In the genomic region with DNA sequence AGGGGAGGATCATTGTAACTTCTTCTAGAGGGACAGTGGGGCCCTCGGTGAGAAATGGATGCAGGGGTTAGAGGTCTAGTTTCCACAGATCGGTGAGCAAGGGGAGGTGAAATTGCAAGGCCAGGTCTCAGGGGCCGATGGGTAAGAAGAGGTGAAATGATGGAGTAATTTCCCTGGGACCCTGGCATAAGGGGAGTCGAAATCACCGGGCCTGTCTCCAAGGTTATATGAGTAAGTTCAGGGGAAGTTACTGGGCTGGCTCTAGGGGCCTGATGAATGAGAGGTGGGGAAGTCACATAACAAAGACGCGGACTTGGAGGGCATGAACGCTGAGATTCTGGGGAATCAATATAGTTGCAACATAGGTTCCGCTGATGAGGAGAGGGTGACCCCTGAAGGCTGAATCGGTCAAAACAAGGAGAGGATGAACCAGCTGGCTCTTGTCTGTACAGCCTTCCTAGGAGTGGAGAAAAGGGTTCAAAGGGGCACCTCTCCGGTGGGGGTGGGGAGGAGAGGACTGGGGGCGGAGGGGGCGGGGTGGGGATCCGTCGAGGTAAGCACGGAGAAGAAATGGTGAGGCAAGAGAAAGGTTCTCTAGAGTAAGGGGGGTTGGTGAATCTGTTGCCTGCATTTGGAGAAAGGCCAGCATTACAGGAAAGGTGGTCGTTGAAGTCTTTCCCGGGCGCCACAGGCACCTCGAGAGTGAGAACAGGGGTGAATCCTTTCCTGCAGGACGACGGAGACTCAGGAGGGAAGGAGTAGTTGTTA, we compare ENCODE assay signal across 8 mouse cellular contexts. TPM values are rescaled to one million over a fixed set of nuclear protein-coding genes. Genes with fewer than 3 reads are reported as not detected.
DNase-seq lines count a peak whose midpoint lies in the region; ATAC-seq and TF ChIP-seq lines count a peak whose summit lies in the region.

No protein-coding gene starts in this region.

- peak overlapping the region; percentile 76 for H3K4me2 ChIP-seq in lung, postnatal 0 days (replicated peaks; ENCODE audit: low read depth, low read length)

- H3K9ac ChIP-seq in heart, adult 2 months (ENCODE audit: low read depth, low read length): peak overlapping the region; percentile 81
- H3K9ac ChIP-seq in lung, postnatal 0 days (replicated peaks; ENCODE audit: low read depth): peak overlapping the region; percentile 46

- peak overlapping the region; percentile 95 for H3K27ac ChIP-seq in heart, adult 2 months
- peak overlapping the region; percentile 97 for H3K27ac ChIP-seq in lung, postnatal 0 days (ENCODE audit: low read length)
- H3K27ac ChIP-seq in olfactory bulb, adult 2 months (ENCODE audit: insufficient read depth, low read depth, low read length): peak overlapping the region; percentile 10; the same call in 1 of the 2 replicates

- no peak for TF ChIP-seq POLR2A in heart, adult 2 months (IDR thresholded peaks at IDR 0.05; ENCODE audit: insufficient read depth, low read depth, low read length)
- no peak for TF ChIP-seq POLR2A in olfactory bulb, adult 2 months (IDR thresholded peaks at IDR 0.05; ENCODE audit: insufficient read depth, low read depth, low read length)

- 17% methylated on average over 22 of the region's 22 CpGs for WGBS in heart, adult 2 months
- WGBS in lung, postnatal 0 days: 7% methylated on average over 22 of the region's 22 CpGs
- 10% methylated on average over 22 of the region's 22 CpGs for WGBS in olfactory bulb, adult 2 months

- no peak for TF ChIP-seq EP300 in heart, adult 2 months (IDR thresholded peaks at IDR 0.05; ENCODE audit: insufficient read depth, low read depth, low read length)
- TF ChIP-seq EP300 in lung, postnatal 0 days (IDR thresholded peaks at IDR 0.05): no peak

- peak overlapping the region; percentile 71 for H3K4me3 ChIP-seq in G1E (ENCODE audit: low read depth, low read length)
- peak overlapping the region; percentile 81 for H3K4me3 ChIP-seq in heart, adult 2 months
- H3K4me3 ChIP-seq in lung, postnatal 0 days (ENCODE audit: low read depth, low read length): peak overlapping the region; percentile 50
- peak overlapping the region; percentile 81 for H3K4me3 ChIP-seq in olfactory bulb, adult 2 months (ENCODE audit: insufficient read depth, low read depth, low read length)

- ATAC-seq in G1E (ENCODE audit: extremely low read depth, insufficient number of reproducible peaks, low FRiP score, poor library complexity, severe bottlenecking): no peak
- ATAC-seq in lung, postnatal 0 days: peak; percentile 18

- intact Hi-C loops in heart, adult 2 months (cut with DNase I): loop anchor here (1.0 to 10.0 kb wide), 2 partner anchors 25 to 218 kb away; partner anchors contain the start of gene Mknk1
- intact Hi-C loops in gastrocnemius, postnatal 14 days (cut with DNase I; ENCODE audit: low total_unique reads): no loop called here

- H3K79me2 ChIP-seq in heart, adult 2 months (replicated peaks; ENCODE audit: control insufficient read depth, insufficient read depth, low read length): no peaks in the 10 kb centered on the region

- peak; percentile 79 for DNase-seq in 416B (ENCODE audit: low read depth)
- peak; percentile 28 for DNase-seq in G1E (ENCODE audit: low spot score)
- DNase-seq in cerebellum, postnatal 10 days: peak; percentile 63 to 68
- peak; percentile 40 to 48 for DNase-seq in heart, adult 2 months
- DNase-seq in kidney, adult 8-10 months: peak; percentile 66 to 69
- DNase-seq in lung, postnatal 0 days (ENCODE audit: low spot score): peak; percentile 79
- DNase-seq in gastrocnemius, postnatal 14 days: no peak

- H3K4me1 ChIP-seq in G1E (ENCODE audit: insufficient read depth, low read depth, low read length): peaks cover 36% of the 10 kb centered on the region
- H3K4me1 ChIP-seq in heart, adult 2 months (ENCODE audit: control insufficient read depth, insufficient read depth, low read length): peaks cover 3% of the 10 kb centered on the region; the same call in 1 of the 2 replicates
- peaks cover 8% of the 10 kb centered on the region for H3K4me1 ChIP-seq in lung, postnatal 0 days (ENCODE audit: insufficient read depth, low read depth, low read length)
- H3K4me1 ChIP-seq in olfactory bulb, adult 2 months (ENCODE audit: control insufficient read depth, insufficient read depth, low read length): peaks cover 2% of the 10 kb centered on the region; the same call in 1 of the 2 replicates

- H3K36me3 ChIP-seq in G1E (replicated peaks): peaks cover 41% of the 10 kb centered on the region
- no peaks in the 10 kb centered on the region for H3K36me3 ChIP-seq in heart, adult 2 months (ENCODE audit: control insufficient read depth, insufficient read depth, low read length)
- H3K36me3 ChIP-seq in lung, postnatal 0 days (ENCODE audit: insufficient read depth, low read length): peaks cover 6% of the 10 kb centered on the region; the same call in 1 of the 2 replicates

- no peaks in the 10 kb centered on the region for H3K27me3 ChIP-seq in G1E (ENCODE audit: insufficient read depth, low read length)
- no peaks in the 10 kb centered on the region for H3K27me3 ChIP-seq in heart, adult 2 months (ENCODE audit: control insufficient read depth, insufficient read depth, low read length)
- no peaks in the 10 kb centered on the region for H3K27me3 ChIP-seq in lung, postnatal 0 days (replicated peaks; ENCODE audit: insufficient read depth, low read length)

- no peak for TF ChIP-seq CTCF in G1E (IDR thresholded peaks at IDR 0.05; ENCODE audit: low read depth, low read length)
- peak; percentile 31 for TF ChIP-seq CTCF in heart, adult 2 months (IDR thresholded peaks at IDR 0.05)
- peak; percentile 54 for TF ChIP-seq CTCF in lung, postnatal 0 days (IDR thresholded peaks at IDR 0.05)
- TF ChIP-seq CTCF in olfactory bulb, adult 2 months (IDR thresholded peaks at IDR 0.05; ENCODE audit: insufficient read depth, low read depth, low read length): no peak

- H3K9me3 ChIP-seq in G1E (replicated peaks): no peaks in the 10 kb centered on the region
- no peaks in the 10 kb centered on the region for H3K9me3 ChIP-seq in lung, postnatal 0 days (ENCODE audit: low read length)

RNA-seq across cellular contexts. Expression of gene Nsun4, which starts 1.0 kb away (rescaled TPM):
- total RNA-seq in G1E (2014; fragmentation: Nextera tagmentation) (11.7 and 25.6 TPM in 2 replicates), G1E (2017) (13.6 and 14.6 TPM in 2 replicates)
- 0.31 and 0.32 TPM in 2 replicates for polyA plus RNA-seq in G1E (2012)
- total RNA-seq in heart, adult 2 months (2021): 10 to 100 TPM; 24.3 to 28.4 TPM
- 24.9 and 37.0 TPM in 2 replicates for polyA plus RNA-seq in heart, adult 2 months (2012; rRNA removed)
- 33.7 and 37.9 TPM in 2 replicates for polyA plus RNA-seq in lung, postnatal 0 days (2015; fragmentation: Nextera tagmentation; extraction: Ambion mirVana)
- polyA plus RNA-seq in olfactory bulb, adult 2 months (2012; ENCODE audit: insufficient read depth, insufficient read length, low replicate concordance, missing spikeins): not detected in 2 replicates
- total RNA-seq in gastrocnemius, postnatal 14 days (2021): 10 to 100 TPM; 12.7 to 13.9 TPM

RNA-seq across cellular contexts. Expression of gene Uqcrh, which starts 22.2 kb away (rescaled TPM):
- total RNA-seq in G1E (2014; fragmentation: Nextera tagmentation): 103 and 132 TPM in 2 replicates
- 455 and 620 TPM in 2 replicates for total RNA-seq in G1E (2017)
- 31.1 and 31.2 TPM in 2 replicates for polyA plus RNA-seq in G1E (2012)
- 1,000 to 10,000 TPM; 1,648 to 1,969 TPM for total RNA-seq in heart, adult 2 months (2021)
- 736 and 1,429 TPM in 2 replicates for polyA plus RNA-seq in heart, adult 2 months (2012; rRNA removed)
- polyA plus RNA-seq in lung, postnatal 0 days (2015; fragmentation: Nextera tagmentation; extraction: Ambion mirVana): 423 and 444 TPM in 2 replicates
- polyA plus RNA-seq in olfactory bulb, adult 2 months (2012; ENCODE audit: insufficient read depth, insufficient read length, low replicate concordance, missing spikeins): not detected in 2 replicates
- 100 to 1,000 TPM; 876 to 989 TPM for total RNA-seq in gastrocnemius, postnatal 14 days (2021)

RNA-seq across cellular contexts. Expression of gene Lrrc41, which starts 22.4 kb away (rescaled TPM):
- total RNA-seq in G1E (2014; fragmentation: Nextera tagmentation): 89.0 and 109 TPM in 2 replicates
- 44.9 and 49.4 TPM in 2 replicates for total RNA-seq in G1E (2017)
- 36.3 and 55.8 TPM in 2 replicates for polyA plus RNA-seq in G1E (2012)
- total RNA-seq in heart, adult 2 months (2021): 10 to 100 TPM; 22.0 to 24.9 TPM
- polyA plus RNA-seq in heart, adult 2 months (2012; rRNA removed): 27.1 and 32.6 TPM in 2 replicates
- 46.1 and 49.0 TPM in 2 replicates for polyA plus RNA-seq in lung, postnatal 0 days (2015; fragmentation: Nextera tagmentation; extraction: Ambion mirVana)
- not detected in 2 replicates for polyA plus RNA-seq in olfactory bulb, adult 2 months (2012; ENCODE audit: insufficient read depth, insufficient read length, low replicate concordance, missing spikeins)
- 10 to 100 TPM; 19.0 to 25.0 TPM for total RNA-seq in gastrocnemius, postnatal 14 days (2021)

RNA-seq across cellular contexts. Expression of gene Faah, which starts 35.0 kb away (rescaled TPM):
- total RNA-seq in G1E (2014; fragmentation: Nextera tagmentation): 0.73 and 1.7 TPM in 2 replicates
- 1.0 and 1.4 TPM in 2 replicates for total RNA-seq in G1E (2017)
- polyA plus RNA-seq in G1E (2012): 0.46 and 0.78 TPM in 2 replicates
- under 1 TPM; 0.14 to 0.23 TPM for total RNA-seq in heart, adult 2 months (2021)
- polyA plus RNA-seq in heart, adult 2 months (2012; rRNA removed): 0.53 and 1.4 TPM in 2 replicates
- polyA plus RNA-seq in lung, postnatal 0 days (2015; fragmentation: Nextera tagmentation; extraction: Ambion mirVana): 12.1 and 13.4 TPM in 2 replicates
- polyA plus RNA-seq in olfactory bulb, adult 2 months (2012; ENCODE audit: insufficient read depth, insufficient read length, low replicate concordance, missing spikeins): not detected in 2 replicates
- under 1 TPM in 1 of 2 experiments, not detected in 1; 0.39 TPM for total RNA-seq in gastrocnemius, postnatal 14 days (2021)

Comparison
In these comparisons a context has a peak if more than half of its experiments do, and no peak if none do; other contexts are left out.
1. CTCF ChIP-seq: peak in heart, adult 2 months (single experiment) and lung, postnatal 0 days (single experiment); none in G1E (single experiment) and olfactory bulb, adult 2 months (single experiment).
2. H3K27ac ChIP-seq: peak in every context shown above with its lines; median percentile 97 in lung, postnatal 0 days; 95 in heart, adult 2 months; 10 in olfactory bulb, adult 2 months.
3. RNA of gene Nsun4, which starts 1.0 kb away (polyA plus RNA-seq): 33.7 to 37.9 TPM in lung, postnatal 0 days and 24.9 to 37.0 TPM in heart, adult 2 months; 0.31 to 0.32 TPM in G1E and not detected in olfactory bulb, adult 2 months; every median in the first group is over 10 times any median in the second.
4. Peak in every context shown above with its lines, with median percentiles within 50 percentile points of each other: H3K4me3 ChIP-seq.